Mouse (Mus musculus): ENCODE data around the gene Kcnh2. TPM values are rescaled to one million over a fixed set of nuclear protein-coding genes. Genes with fewer than 3 reads are reported as not detected.
"Not testable (repeated sequence)": the region's sequence is repeated elsewhere in the genome, so short reads cannot be mapped to it uniquely, and the experiment has no call there.

The Kcnh2 gene
- 10 to 100 TPM; 32.2 to 32.6 TPM for total RNA-seq (2021)

DNA sequence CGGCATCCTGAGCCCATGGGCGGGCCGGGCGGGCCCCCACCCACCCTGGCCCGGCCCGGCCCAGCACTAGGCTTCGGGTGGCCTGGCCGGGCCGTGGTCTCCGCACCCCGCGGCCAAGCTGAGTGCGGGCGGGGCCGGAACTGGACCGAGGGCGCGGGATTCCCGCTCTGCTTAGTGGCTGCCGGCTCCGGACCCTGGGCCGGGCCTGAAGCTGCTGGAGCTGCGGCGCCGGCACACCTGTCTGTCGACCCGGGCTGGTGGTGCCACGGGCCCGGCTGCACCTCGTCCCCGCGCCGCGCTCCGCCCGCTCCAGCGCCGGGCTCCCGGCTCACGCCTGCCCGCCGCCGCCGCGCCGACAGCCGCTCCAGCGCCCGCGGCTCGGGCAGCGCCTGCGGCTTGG, at the start of gene Kcnh2:
Gene Kcnh2, minus strand, starts transcription at position 327 of the 400 bp plus-strand sequence.
- intact Hi-C loops (cut with DNase I): loop anchor here (5.0 kb wide), 2 partner anchors 36 to 184 kb away; no protein-coding TSS in a partner anchor

GRCm38 (mm10) chr5:24400362-24400761, 49.0 kb upstream of the Kcnh2 start:
- intact Hi-C loops (cut with DNase I): no loop called here
- no peak for DNase-seq (ENCODE audit: low spot score in 2 of 2)

More for the DNA sequence above, at the start of gene Kcnh2:
- no peak for DNase-seq (ENCODE audit: low spot score in 2 of 2)

DNA sequence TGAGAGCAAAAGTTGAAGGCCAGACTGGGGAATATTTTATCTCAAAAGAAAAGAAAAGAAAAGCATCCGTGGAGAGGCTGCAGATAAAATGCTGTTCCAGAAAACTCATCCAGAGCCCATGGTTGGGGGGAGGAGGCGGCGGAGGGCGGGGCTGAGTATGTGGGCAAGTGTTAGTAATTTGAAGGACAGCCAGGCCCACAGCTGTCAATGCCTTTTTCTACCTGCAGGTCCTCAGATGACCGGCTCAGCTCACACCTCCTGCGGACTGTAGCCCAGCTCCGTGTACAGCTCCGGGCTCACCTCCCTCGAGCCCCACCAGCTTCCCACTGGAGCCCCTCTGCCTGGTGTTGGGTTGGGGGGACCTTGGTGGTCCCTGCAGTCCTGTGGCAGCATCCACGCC, 48.3 kb upstream of the Kcnh2 start:
- intact Hi-C loops (cut with DNase I): no loop called here
- DNase-seq (ENCODE audit: low spot score in 2 of 2): no peak

DNA sequence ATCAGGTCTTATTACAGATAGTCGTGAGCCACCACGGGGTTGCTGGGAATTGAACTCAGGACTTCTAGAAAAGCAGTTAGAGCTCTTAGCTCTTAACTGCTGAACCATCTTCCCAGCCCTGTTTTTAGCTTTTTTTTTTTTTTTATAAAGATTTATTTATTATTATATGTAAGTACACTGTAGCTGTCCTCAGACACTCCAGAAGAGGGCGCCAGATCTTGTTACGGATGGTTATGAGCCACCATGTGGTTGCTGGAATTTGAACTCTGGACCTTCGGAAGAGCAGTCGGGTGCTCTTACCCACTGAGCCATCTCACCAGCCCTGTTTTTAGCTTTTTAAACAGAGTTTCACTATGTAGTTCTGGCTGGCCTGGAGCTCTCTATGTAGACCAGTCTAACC, 44.9 kb upstream of the Kcnh2 start:
- intact Hi-C loops (cut with DNase I); DNase-seq (ENCODE audit: low spot score in 2 of 2): not testable (repeated sequence)

GRCm38 (mm10) chr5:24394165-24394894, 42.9 kb upstream of the Kcnh2 start:
- intact Hi-C loops (cut with DNase I): no loop called here
- DNase-seq (ENCODE audit: low spot score in 2 of 2): peak; percentile 94 to 96

- DNase-seq (ENCODE audit: low spot score in 2 of 2): peak; percentile 81 to 88
- intact Hi-C loops (cut with DNase I): no loop called here
Measured at GRCm38 (mm10) chr5:24393392-24393997, 42.1 kb upstream of the Kcnh2 start, which contains the start of gene Abcb8. TSS of gene Abcb8 (plus strand) at chr5:24393663.

DNA sequence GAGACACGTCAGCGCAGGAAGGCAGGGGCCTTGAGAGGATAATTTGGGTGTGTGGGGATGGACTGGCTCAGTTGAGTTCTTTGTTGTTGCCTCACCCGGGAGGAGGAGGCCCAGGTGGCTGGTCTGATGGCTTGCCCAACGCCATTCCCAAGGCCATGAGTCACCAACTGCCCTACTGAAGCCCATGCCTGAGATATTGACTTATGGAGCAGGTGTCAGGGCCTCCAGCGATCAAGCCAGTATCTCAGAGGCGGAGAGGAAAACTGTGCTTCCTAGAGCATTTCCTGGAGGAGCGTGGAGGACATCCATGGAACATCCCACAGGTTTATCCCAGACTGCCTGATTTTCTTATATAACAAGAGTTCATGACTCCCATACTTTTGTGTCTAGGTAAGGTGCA, 41.3 kb upstream of the Kcnh2 start:
- intact Hi-C loops (cut with DNase I): no loop called here
- DNase-seq (ENCODE audit: low spot score in 2 of 2): no peak

DNA sequence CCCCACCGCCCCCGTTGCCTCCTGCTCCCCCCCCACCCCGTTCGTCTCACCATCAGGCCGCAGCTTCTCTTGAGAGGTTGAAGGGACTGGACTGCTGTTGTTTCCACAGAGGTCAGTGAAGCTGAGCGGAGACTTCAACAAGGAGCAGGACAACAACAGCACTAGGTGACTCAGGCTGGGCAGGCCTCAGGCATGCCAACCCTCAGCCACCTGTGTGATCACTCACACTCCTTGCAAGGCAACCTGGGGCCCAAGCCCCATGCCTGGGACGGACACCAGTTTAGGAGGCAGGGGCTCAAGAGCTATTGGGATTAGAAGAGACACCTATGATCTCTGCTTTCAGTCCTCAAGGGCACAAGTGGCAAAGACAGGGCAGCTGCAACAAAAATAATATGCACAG, 40.5 kb upstream of the Kcnh2 start, which contains the start of gene Atg9b:
Gene Atg9b, minus strand, starts transcription at position 280 of the 400 bp plus-strand sequence.
- intact Hi-C loops (cut with DNase I): no loop called here
- DNase-seq (ENCODE audit: low spot score in 2 of 2): no peak

DNA sequence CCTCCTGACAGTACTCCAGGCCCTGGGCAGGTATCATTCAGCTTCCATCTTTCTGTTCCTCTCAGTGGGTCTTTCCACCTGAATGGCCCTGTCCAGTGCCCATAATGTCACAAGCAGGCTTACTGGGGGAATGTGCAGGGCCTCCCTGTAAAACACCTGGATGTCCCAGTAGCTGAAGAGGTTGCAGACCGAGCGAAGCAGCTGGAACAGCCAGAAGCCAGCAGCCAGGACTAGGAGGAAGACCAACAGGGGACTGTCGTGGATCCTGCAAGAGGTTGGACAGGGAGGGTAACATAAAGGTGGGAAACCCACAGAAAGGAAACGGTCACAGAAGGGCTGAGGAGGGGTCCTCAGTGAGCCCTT, 38.2 kb upstream of the Kcnh2 start:
- no peak for DNase-seq (ENCODE audit: low spot score in 2 of 2)
- intact Hi-C loops (cut with DNase I): loop anchor here (5.0 kb wide), 1 partner anchor 37 kb away; the partner anchor contains the start of gene Kcnh2

GRCm38 (mm10) chr5:24389011-24389657, 37.7 kb upstream of the Kcnh2 start:
- no peak for DNase-seq (ENCODE audit: low spot score in 2 of 2)
- intact Hi-C loops (cut with DNase I): loop anchor here (5.0 kb wide), 1 partner anchor 37 kb away; the partner anchor contains the start of gene Kcnh2

DNA sequence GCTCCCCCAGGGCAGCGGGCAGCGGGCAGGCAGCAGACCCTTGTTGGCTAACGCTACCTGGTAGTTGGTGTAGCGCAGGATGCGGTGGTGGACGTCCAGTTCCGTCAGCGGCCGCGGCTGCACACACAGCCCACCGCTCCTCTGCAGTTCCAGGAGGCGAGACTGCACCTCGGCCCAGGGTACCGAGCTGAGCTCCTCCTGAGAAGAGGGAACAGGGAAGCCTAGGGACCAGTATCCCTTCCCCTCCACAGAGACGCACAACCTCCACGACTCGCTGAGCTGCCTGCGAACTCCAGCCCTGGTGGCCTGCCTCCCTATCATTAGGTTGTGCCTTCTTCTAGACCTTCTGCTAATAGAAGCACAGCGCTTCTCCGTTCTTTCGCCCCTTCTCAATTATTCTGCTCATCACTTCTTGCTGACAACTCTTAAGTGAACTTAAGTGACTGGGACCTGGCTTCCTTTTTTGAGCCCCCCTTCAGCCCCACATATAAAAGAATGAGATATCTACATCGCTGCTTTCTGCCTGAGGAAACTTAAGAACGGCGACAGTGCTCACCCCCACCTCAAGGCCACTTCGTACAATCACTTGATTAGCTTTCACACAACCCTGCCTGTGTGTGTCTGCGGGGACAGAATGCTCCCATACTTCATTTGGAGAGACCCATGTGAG, 37.0 kb upstream of the Kcnh2 start:
- no peak for DNase-seq (ENCODE audit: low spot score in 2 of 2)
- intact Hi-C loops (cut with DNase I): loop anchor here (5.0 kb wide), 1 partner anchor 36 kb away; the partner anchor contains the start of gene Kcnh2

DNA sequence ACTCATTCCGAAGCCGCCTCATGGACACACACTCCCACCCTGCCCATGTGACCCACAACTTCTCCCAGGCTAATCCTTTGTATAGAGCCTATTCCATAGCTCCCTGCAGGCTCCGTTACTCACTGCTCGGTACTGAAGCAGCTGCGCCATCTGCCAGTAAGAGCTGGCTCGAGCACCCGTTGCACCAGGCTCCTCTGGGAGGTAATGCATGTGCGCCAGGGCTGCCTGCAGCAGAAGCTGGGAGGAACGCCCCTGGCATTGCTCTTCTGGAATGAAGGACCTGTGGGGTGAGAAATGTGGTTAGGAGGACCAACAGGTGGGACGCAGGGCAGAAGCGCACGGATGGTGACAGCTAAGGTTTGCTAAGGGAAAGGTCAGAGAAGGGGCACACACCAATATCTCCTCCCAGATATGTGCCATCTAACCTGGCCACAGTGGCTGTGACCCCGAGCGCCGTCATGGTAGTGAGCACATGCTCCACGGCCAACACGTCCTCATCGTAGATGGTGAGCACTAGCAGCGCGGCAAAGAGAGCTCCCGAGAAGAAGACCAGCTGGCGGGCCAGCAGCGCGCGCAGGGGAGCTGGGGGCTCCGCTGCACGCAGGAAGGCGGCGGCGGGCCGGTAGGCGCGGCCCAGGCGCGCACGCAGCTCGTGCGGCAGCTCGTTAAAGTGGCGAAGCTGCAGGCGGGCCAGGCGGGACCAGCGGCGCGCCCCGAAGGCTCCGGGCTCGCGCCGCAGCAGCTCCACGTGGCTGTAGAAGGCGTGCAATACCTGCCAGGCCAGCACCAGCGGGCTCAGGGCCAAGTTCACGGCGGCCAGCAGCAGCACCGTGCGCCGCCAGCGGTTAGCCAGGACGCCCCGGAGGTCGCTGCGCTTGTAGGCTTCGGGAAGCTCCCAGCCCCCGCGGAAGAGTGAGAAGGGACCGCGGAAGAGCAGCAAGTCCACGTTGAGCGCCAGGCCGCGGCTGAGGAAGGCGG, 36.1 kb upstream of the Kcnh2 start:
- intact Hi-C loops (cut with DNase I): loop anchor here (5.0 kb wide), 1 partner anchor 35 kb away; the partner anchor contains the start of gene Kcnh2
- DNase-seq (ENCODE audit: low spot score in 2 of 2): peak; percentile 59 to 66

DNA sequence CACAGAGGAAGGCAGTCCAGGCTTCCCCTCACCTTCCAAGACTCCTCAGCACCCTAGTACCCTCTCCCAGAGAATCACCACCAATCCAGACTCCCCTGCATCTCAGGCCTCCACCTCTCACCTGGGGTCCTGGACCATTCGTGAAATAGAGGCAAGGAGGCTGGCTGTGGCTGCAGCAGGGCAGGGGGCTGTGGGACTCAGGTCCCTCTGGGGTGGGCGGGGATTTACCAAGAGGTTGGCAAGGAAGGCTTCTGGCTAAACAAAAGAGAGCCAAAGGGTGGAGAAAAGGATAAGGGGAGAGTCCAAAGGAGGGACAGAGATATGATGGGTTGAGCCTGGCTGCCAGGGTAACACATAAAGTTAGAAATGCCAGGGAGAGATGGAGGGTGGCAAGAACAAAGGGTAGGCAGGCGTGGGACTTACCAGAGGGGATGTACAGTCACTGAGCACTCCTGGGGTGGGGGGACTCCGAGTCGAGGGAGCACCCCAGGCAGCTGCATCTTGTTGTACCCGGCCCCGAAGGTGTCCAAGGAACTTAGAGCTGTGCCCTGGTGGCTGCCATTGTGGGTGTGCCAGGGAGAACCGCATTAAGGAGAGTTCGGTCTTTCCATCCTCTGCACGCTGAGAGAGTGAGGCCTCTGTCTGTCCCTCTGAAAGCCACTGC, 34.6 kb upstream of the Kcnh2 start:
- intact Hi-C loops (cut with DNase I): loop anchor here (5.0 kb wide), 1 partner anchor 34 kb away; the partner anchor contains the start of gene Kcnh2
- DNase-seq (ENCODE audit: low spot score in 2 of 2): no peak

DNA sequence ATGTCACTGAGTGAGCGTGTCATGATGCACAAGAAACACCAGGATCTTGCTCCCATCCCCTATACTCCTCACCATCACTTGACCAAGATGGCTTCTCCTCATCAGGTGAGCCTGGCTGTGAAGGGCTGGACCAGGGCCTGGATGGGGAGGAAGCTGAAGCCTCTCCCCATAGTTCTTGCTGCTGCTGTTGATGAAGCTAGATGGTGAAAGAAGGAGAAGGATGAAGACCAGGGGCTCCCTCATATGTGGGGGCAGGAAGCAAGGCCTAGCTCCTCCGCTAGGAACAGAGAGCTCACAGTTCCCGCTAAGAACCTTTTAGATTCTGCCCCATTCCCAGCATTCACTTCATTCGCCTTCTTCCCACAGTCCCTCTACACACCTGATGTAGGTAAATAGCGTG, 34.0 kb upstream of the Kcnh2 start:
- DNase-seq (ENCODE audit: low spot score in 2 of 2): no peak
- intact Hi-C loops (cut with DNase I): loop anchor here (5.0 kb wide), 1 partner anchor 33 kb away; the partner anchor contains the start of gene Kcnh2

GRCm38 (mm10) chr5:24384407-24384806, 33.0 kb upstream of the Kcnh2 start:
- DNase-seq (ENCODE audit: low spot score in 2 of 2): peak in 1 of 2 experiments; percentile 59
- intact Hi-C loops (cut with DNase I): no loop called here

DNA sequence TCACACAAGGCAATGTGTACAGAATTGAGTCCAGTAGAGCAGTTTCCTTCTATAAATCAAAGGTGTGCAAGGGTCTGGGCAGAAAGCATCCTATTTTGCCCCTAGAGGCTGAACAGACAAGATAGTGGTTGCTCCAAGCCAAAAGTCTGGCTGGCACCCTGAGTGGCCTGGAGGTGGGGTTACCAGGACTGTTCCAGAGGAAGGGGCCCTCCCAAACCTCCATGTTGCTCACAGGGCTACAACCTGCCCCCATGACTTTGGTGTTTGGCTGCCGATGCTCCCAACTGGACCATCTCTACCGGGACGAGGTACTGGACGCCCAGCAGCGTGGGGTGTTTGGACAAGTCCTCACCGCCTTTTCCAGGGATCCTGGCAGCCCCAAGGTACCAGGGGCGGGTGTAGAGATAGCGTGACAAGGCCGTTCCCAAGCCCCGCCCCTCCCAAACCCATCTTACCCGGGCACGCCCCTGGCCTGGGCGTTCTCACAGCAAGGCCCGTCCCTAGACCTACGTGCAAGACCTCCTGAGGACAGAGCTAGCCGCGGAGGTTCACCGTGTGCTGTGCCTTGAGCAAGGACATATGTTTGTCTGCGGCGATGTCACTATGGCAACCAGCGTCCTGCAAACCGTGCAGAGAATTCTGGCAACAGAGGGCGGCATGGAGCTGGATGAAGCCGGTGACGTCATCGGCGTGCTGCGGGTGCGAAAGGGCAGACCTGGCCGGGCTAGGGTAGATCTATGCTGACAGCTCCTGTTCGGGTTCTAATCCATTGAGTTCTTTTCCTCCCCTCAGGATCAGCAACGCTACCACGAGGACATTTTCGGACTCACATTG, 31.8 kb upstream of the Kcnh2 start:
- intact Hi-C loops (cut with DNase I): no loop called here
- peak; percentile 90 to 92 for DNase-seq (ENCODE audit: low spot score in 2 of 2)

DNA sequence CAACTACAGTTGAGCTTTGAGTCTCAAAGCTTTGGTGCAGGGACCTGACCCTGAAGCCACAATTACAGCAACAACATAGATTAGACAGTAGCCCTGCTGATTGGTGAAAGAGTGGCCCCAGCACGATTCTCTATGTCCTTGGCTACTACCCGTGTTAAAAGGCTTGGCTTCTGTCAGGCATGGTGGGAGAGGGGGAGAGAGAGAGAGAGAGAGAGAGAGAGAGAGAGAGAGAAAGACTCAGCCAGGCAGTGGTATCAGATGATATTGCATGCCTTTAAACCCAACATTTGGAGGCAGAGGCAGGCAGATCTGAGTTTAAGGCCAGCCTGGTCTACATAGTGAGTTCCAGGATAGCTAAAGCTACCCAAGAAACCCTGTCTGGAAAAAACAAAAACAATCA, 30.6 kb upstream of the Kcnh2 start:
- intact Hi-C loops (cut with DNase I): no loop called here
- no peak for DNase-seq (ENCODE audit: low spot score in 2 of 2)
